Mouse (Mus musculus) G1E (cell line): Measurements from ENCODE around the gene Ubap2. TPM values are rescaled to one million over a fixed set of nuclear protein-coding genes. Genes with fewer than 3 reads are reported as not detected.

Experiments used
- ATAC-seq: 2 replicates; pipeline ENCODE4 v1.8.0; 2016; ENCODE audit warnings: mild to moderate bottlenecking; ENCODE audit not compliant: insufficient number of reproducible peaks, poor library complexity, low FRiP score, severe bottlenecking; ENCODE audit errors: extremely low read depth
- DNase-seq: peaks from one replicate; pipeline ENCODE4 v3.0.0; 2012; ENCODE audit warnings: low spot score
- H3K27me3 ChIP-seq: 2 replicates; pipeline ENCODE4 v1.6.1; 2012; ENCODE audit warnings: mild to moderate bottlenecking, low read length, inconsistent platforms; ENCODE audit not compliant: insufficient read depth
- H3K36me3 ChIP-seq: replicated peaks from 2 replicates; pipeline ENCODE3; 2012; ENCODE audit warnings: mild to moderate bottlenecking, inconsistent platforms
- H3K4me1 ChIP-seq: 2 replicates; pipeline ENCODE4 v1.6.1; 2012; ENCODE audit warnings: low read depth, low read length, inconsistent platforms, mixed read lengths; ENCODE audit not compliant: insufficient read depth
- H3K4me3 ChIP-seq: 2 replicates; pipeline ENCODE4 v1.5.1; 2012; ENCODE audit warnings: low read depth, mild to moderate bottlenecking, inconsistent platforms, low read length, moderate library complexity, mixed read lengths
- H3K9me3 ChIP-seq: replicated peaks from 2 replicates; pipeline ENCODE4 v1.6.1; 2012; ENCODE audit warnings: inconsistent platforms
- CTCF ChIP-seq: IDR thresholded peaks from 2 replicates; pipeline ENCODE4 v1.5.1; 2012; ENCODE audit warnings: low read depth, low read length, inconsistent platforms, mixed read lengths
- GATA1 ChIP-seq: IDR thresholded peaks from 2 replicates; pipeline ENCODE4 v1.6.1; 2012; ENCODE audit warnings: borderline replicate concordance, low read length, inconsistent platforms, mixed read lengths
- GATA2 ChIP-seq: IDR thresholded peaks from 2 replicates; pipeline ENCODE4 v1.6.1; 2012; ENCODE audit warnings: low read depth, low read length, inconsistent platforms, borderline replicate concordance
- POLR2AphosphoS5 ChIP-seq: IDR thresholded peaks from 2 replicates; pipeline ENCODE4 v1.6.1; 2012; ENCODE audit warnings: low read depth, low read length, inconsistent platforms; ENCODE audit not compliant: insufficient replicate concordance
- TAL1 ChIP-seq: conservative IDR thresholded peaks from 2 replicates; pipeline ENCODE4 v1.6.1; 2012; ENCODE audit warnings: low read depth, low read length, inconsistent platforms, mixed read lengths
- polyA plus RNA-seq: library from polyadenylated mRNA; stranded (reverse); fragments of >175 nt; gene quantifications from 2 replicates; pipeline ENCODE4 v1.2.3, GENCODE M21; 2012
- total RNA-seq, 2 experiments: library from RNA; stranded (forward) in 1 of 2; stranded (reverse) in 1 of 2; fragments of 200-1000 nt in 1 of 2; fragments of >200 nt in 1 of 2; fragmentation: Nextera tagmentation in 1 of 2; gene quantifications; 2 replicates each; pipeline ENCODE4 v1.2.3; 2014 to 2017

Gene Ubap2
- total and polyA plus RNA-seq, 3 experiments = 14.3 to 552 (median 116) TPM

DNA sequence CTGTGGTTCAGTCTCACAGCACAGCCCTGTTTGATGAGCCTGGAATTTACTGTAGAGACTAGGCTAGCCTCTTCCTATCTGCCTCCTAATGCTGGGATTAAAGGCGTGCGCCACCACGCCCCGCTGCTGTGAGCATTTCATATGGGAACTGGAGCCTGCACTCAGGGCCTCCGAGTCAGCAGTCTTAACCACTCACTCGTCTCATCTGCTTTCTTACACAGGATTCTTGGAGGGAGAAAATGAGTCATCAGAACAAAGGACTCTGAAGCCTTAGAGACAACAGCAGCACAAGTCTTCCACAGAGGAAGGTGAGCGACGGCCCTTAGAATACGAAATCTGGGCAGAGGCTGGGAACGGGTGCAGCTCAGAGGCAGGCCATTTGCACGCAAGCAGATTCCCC, 20.6 kb upstream of the Ubap2 start:
- no peak for TF ChIP-seq GATA1
- TF ChIP-seq POLR2AphosphoS5 = no peak
- TF ChIP-seq CTCF = no peak
- TF ChIP-seq GATA2 = no peak
- TF ChIP-seq TAL1 = no peak
- Histone ChIP-seq H3K4me1 (peaks cover 4% of the 10 kb centered on the region), H3K27me3 (no peaks in the 10 kb centered on the region), H3K4me3 (no peak overlapping the region), H3K36me3 (peaks cover 98% of the 10 kb centered on the region), H3K9me3 (no peaks in the 10 kb centered on the region)
- DNase-seq (no peak), ATAC-seq (no peak)

GRCm38 (mm10) chr4:41293907-41294306, 19.0 kb upstream of the Ubap2 start:
- peaks cover 95% of the 10 kb centered on the region for H3K36me3 ChIP-seq
- no peak for ATAC-seq
- H3K27me3 ChIP-seq = no peaks in the 10 kb centered on the region
- H3K9me3 ChIP-seq = no peaks in the 10 kb centered on the region
- no peak for DNase-seq
- TF ChIP-seq CTCF (no peak), POLR2AphosphoS5 (no peak), GATA1 (no peak), GATA2 (no peak), TAL1 (no peak)
- H3K4me3 ChIP-seq = no peak overlapping the region
- peaks cover 4% of the 10 kb centered on the region for H3K4me1 ChIP-seq

GRCm38 (mm10) chr4:41289802-41290201, 14.9 kb upstream of the Ubap2 start:
- TF ChIP-seq CTCF (no peak), TAL1 (no peak), POLR2AphosphoS5 (no peak), GATA2 (no peak), GATA1 (no peak)
- ATAC-seq (no peak), DNase-seq (no peak)
- Histone ChIP-seq H3K4me3 (no peak overlapping the region), H3K9me3 (no peaks in the 10 kb centered on the region), H3K36me3 (peaks cover 56% of the 10 kb centered on the region), H3K27me3 (no peaks in the 10 kb centered on the region), H3K4me1 (no peaks in the 10 kb centered on the region; the same call in 1 of the 2 replicates)

DNA sequence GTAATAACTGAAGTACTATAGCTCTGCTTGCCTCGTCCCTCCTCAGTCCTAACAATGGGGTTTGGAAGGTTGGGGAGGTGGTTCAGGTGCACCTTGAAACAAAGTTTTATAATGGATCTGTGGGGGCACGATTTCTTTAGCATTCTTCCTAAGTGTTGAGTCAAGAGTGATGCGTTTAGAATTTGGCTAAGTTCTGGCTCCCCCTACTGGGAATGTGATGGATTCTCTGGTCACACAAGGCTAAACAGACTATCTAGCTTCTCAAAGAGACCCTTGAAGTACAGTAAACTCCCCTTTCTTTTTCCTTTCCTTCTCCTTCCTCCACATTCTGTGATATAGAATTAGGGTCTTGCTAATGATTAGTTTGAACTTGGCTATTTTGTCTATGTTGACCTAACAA, 11.5 kb upstream of the Ubap2 start:
- Histone ChIP-seq H3K4me3 (no peak overlapping the region), H3K27me3 (0 out of 2 replicates have a peak, but pooled peaks cover 5% of the 10 kb centered on the region), H3K9me3 (no peaks in the 10 kb centered on the region), H3K4me1 (no peaks in the 10 kb centered on the region; the same call in 1 of the 2 replicates), H3K36me3 (peaks cover 22% of the 10 kb centered on the region)
- peak; percentile 59 for DNase-seq
- no peak for ATAC-seq
- no peak for TF ChIP-seq POLR2AphosphoS5
- TF ChIP-seq TAL1 = no peak
- no peak for TF ChIP-seq GATA2
- TF ChIP-seq GATA1 = no peak
- peak; percentile 37 for TF ChIP-seq CTCF

GRCm38 (mm10) chr4:41284087-41284486, 9.1 kb upstream of the Ubap2 start:
- Histone ChIP-seq H3K4me3 (no peak overlapping the region), H3K36me3 (no peaks in the 10 kb centered on the region), H3K4me1 (peaks cover 3% of the 10 kb centered on the region; the same call in 1 of the 2 replicates), H3K27me3 (0 out of 2 replicates have a peak, but pooled peaks cover 5% of the 10 kb centered on the region), H3K9me3 (no peaks in the 10 kb centered on the region)
- ATAC-seq (no peak), DNase-seq (no peak)
- TF ChIP-seq POLR2AphosphoS5 (no peak), TAL1 (no peak), GATA1 (no peak), CTCF (no peak), GATA2 (no peak)

DNA sequence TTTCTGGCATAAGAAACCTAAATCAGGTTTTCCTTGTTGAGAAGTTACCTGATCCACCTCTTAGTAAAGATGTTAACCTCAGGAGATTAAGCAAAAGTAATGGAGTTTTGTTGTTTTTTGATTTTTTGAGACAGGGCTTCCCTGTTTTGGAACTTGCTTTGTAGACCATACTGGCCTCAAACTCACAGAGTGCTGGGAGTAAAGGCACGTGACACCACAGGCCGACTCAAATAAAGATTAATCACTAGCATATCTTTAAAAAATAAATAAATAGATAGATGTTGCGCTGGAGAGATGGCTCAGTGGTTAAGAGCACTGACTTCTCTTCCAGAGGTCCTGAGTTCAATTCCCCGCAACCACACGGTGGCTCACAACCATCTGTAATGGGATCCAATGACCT, 983 bp upstream of the Ubap2 start:
- no peaks in the 10 kb centered on the region for H3K9me3 ChIP-seq
- DNase-seq = no peak
- no peak for TF ChIP-seq GATA2
- TF ChIP-seq TAL1 = no peak
- no peak for TF ChIP-seq POLR2AphosphoS5
- TF ChIP-seq GATA1 = no peak
- no peak for TF ChIP-seq CTCF
- H3K27me3 ChIP-seq = no peaks in the 10 kb centered on the region
- no peak for ATAC-seq
- H3K4me1 ChIP-seq = peaks cover 44% of the 10 kb centered on the region
- peaks cover 22% of the 10 kb centered on the region for H3K36me3 ChIP-seq
- peak overlapping the region; percentile 86; the same call in 1 of the 2 replicates for H3K4me3 ChIP-seq
